Mouse (Mus musculus): ENCODE results near the gene Dnaic1. TPM values are rescaled to one million over a fixed set of nuclear protein-coding genes. Genes with fewer than 3 reads are reported as not detected.
"Not testable (repeated sequence)": the region's sequence is repeated elsewhere in the genome, so short reads cannot be mapped to it uniquely, and the experiment has no call there.

Gene Dnaic1
- polyA plus RNA-seq, 1 experiment, result not detected

- WGBS, result 77% methylated on average over 19 of the region's 19 CpGs
- H3K27ac ChIP-seq (ENCODE audit: insufficient read depth, low read depth, low read length), result no peak overlapping the region
- H3K4me1 ChIP-seq (ENCODE audit: control insufficient read depth, insufficient read depth, low read length), result peaks cover 35% of the 10 kb centered on the region
- no peak overlapping the region for H3K4me3 ChIP-seq (ENCODE audit: insufficient read depth, low read depth, low read length)
- TF ChIP-seq POLR2A (IDR thresholded peaks at IDR 0.05; ENCODE audit: insufficient read depth, low read depth, low read length) (no peak), CTCF (IDR thresholded peaks at IDR 0.05; ENCODE audit: insufficient read depth, low read depth, low read length) (no peak)
These were observed 103.6 kb downstream of the Dnaic1 start for GRCm38 (mm10) chr4:41673186-41673585.

- 46% methylated on average over 17 of the region's 17 CpGs for WGBS
- H3K4me1 ChIP-seq (ENCODE audit: control insufficient read depth, insufficient read depth, low read length), result peaks cover 48% of the 10 kb centered on the region
- no peak overlapping the region for H3K4me3 ChIP-seq (ENCODE audit: insufficient read depth, low read depth, low read length)
- TF ChIP-seq POLR2A (IDR thresholded peaks at IDR 0.05; ENCODE audit: insufficient read depth, low read depth, low read length) (no peak), CTCF (IDR thresholded peaks at IDR 0.05; ENCODE audit: insufficient read depth, low read depth, low read length) (no peak)
- H3K27ac ChIP-seq (ENCODE audit: insufficient read depth, low read depth, low read length), result no peak overlapping the region
These were observed 106.9 kb downstream of the Dnaic1 start for GRCm38 (mm10) chr4:41676248-41677005.

GRCm38 (mm10) chr4:41677006-41677629, 107.5 kb downstream of the Dnaic1 start:
- H3K27ac ChIP-seq (ENCODE audit: insufficient read depth, low read depth, low read length), result no peak overlapping the region
- 45% methylated on average over 13 of the region's 13 CpGs for WGBS

GRCm38 (mm10) chr4:41678863-41679262, 109.3 kb downstream of the Dnaic1 start:
- TF ChIP-seq CTCF (IDR thresholded peaks at IDR 0.05; ENCODE audit: insufficient read depth, low read depth, low read length) (no peak), POLR2A (IDR thresholded peaks at IDR 0.05; ENCODE audit: insufficient read depth, low read depth, low read length) (no peak)
- WGBS, result 83% methylated on average over 6 of the region's 6 CpGs
- no peak overlapping the region for H3K27ac ChIP-seq (ENCODE audit: insufficient read depth, low read depth, low read length)
- peaks cover 48% of the 10 kb centered on the region for H3K4me1 ChIP-seq (ENCODE audit: control insufficient read depth, insufficient read depth, low read length)
- no peak overlapping the region for H3K4me3 ChIP-seq (ENCODE audit: insufficient read depth, low read depth, low read length)

More at GRCm38 (mm10) chr4:41677006-41677629, 107.5 kb downstream of the Dnaic1 start:
- TF ChIP-seq CTCF (IDR thresholded peaks at IDR 0.05; ENCODE audit: insufficient read depth, low read depth, low read length), result no peak
- no peak for TF ChIP-seq POLR2A (IDR thresholded peaks at IDR 0.05; ENCODE audit: insufficient read depth, low read depth, low read length)
- Histone ChIP-seq H3K4me1 (ENCODE audit: control insufficient read depth, insufficient read depth, low read length) (peaks cover 49% of the 10 kb centered on the region), H3K4me3 (ENCODE audit: insufficient read depth, low read depth, low read length) (no peak overlapping the region)

- WGBS, result 6% methylated on average over 2 of the region's 2 CpGs
- Histone ChIP-seq H3K27ac (ENCODE audit: insufficient read depth, low read depth, low read length) (no peak overlapping the region), H3K4me3 (ENCODE audit: insufficient read depth, low read depth, low read length) (no peak overlapping the region), H3K4me1 (ENCODE audit: control insufficient read depth, insufficient read depth, low read length) (peaks cover 51% of the 10 kb centered on the region)
- TF ChIP-seq POLR2A (IDR thresholded peaks at IDR 0.05; ENCODE audit: insufficient read depth, low read depth, low read length), result no peak
- TF ChIP-seq CTCF (IDR thresholded peaks at IDR 0.05; ENCODE audit: insufficient read depth, low read depth, low read length), result no peak
These were observed 109.7 kb downstream of the Dnaic1 start for GRCm38 (mm10) chr4:41679291-41679690.

- Histone ChIP-seq H3K4me1 (ENCODE audit: control insufficient read depth, insufficient read depth, low read length) (peaks cover 52% of the 10 kb centered on the region), H3K27ac (ENCODE audit: insufficient read depth, low read depth, low read length) (no peak overlapping the region), H3K4me3 (ENCODE audit: insufficient read depth, low read depth, low read length) (no peak overlapping the region)
- WGBS, result 40% methylated on average over 4 of the region's 4 CpGs
- TF ChIP-seq CTCF (IDR thresholded peaks at IDR 0.05; ENCODE audit: insufficient read depth, low read depth, low read length), result no peak
- no peak for TF ChIP-seq POLR2A (IDR thresholded peaks at IDR 0.05; ENCODE audit: insufficient read depth, low read depth, low read length)
These were observed 111.6 kb downstream of the Dnaic1 start for GRCm38 (mm10) chr4:41681176-41681575.

GRCm38 (mm10) chr4:41681947-41682346, 112.4 kb downstream of the Dnaic1 start:
- WGBS, result 71% methylated on average over 10 of the region's 10 CpGs
- no peak overlapping the region for H3K27ac ChIP-seq (ENCODE audit: insufficient read depth, low read depth, low read length)
- no peak overlapping the region for H3K4me3 ChIP-seq (ENCODE audit: insufficient read depth, low read depth, low read length)
- H3K4me1 ChIP-seq (ENCODE audit: control insufficient read depth, insufficient read depth, low read length), result peaks cover 44% of the 10 kb centered on the region
- no peak for TF ChIP-seq CTCF (IDR thresholded peaks at IDR 0.05; ENCODE audit: insufficient read depth, low read depth, low read length)
- TF ChIP-seq POLR2A (IDR thresholded peaks at IDR 0.05; ENCODE audit: insufficient read depth, low read depth, low read length), result no peak

GRCm38 (mm10) chr4:41682789-41683188, 113.2 kb downstream of the Dnaic1 start:
- TF ChIP-seq POLR2A (IDR thresholded peaks at IDR 0.05; ENCODE audit: insufficient read depth, low read depth, low read length), result no peak
- 54% methylated on average over 6 of the region's 6 CpGs for WGBS
- Histone ChIP-seq H3K27ac (ENCODE audit: insufficient read depth, low read depth, low read length) (0 out of 2 replicates have a peak overlapping the region, but pooled peaks have one; percentile 70), H3K4me1 (ENCODE audit: control insufficient read depth, insufficient read depth, low read length) (peaks cover 36% of the 10 kb centered on the region), H3K4me3 (ENCODE audit: insufficient read depth, low read depth, low read length) (no peak overlapping the region)

- not testable (repeated sequence) for H3K27ac ChIP-seq (ENCODE audit: insufficient read depth, low read depth, low read length)
- Histone ChIP-seq H3K4me3 (ENCODE audit: insufficient read depth, low read depth, low read length) (peak overlapping the region; percentile 29), H3K4me1 (ENCODE audit: control insufficient read depth, insufficient read depth, low read length) (peaks cover 35% of the 10 kb centered on the region)
- WGBS, result 0% methylated on average over 10 of the region's 27 CpGs
These were observed 113.7 kb downstream of the Dnaic1 start for GRCm38 (mm10) chr4:41683303-41683702.

GRCm38 (mm10) chr4:41684131-41684930, 114.8 kb downstream of the Dnaic1 start:
- WGBS, result 11% methylated on average over 25 of the region's 27 CpGs
- 0 out of 2 replicates have a peak overlapping the region, but pooled peaks have one; percentile 20 for H3K27ac ChIP-seq (ENCODE audit: insufficient read depth, low read depth, low read length)
- peaks cover 33% of the 10 kb centered on the region for H3K4me1 ChIP-seq (ENCODE audit: control insufficient read depth, insufficient read depth, low read length)
- peak overlapping the region; percentile 18 for H3K4me3 ChIP-seq (ENCODE audit: insufficient read depth, low read depth, low read length)

- not testable (repeated sequence) for H3K4me3 ChIP-seq (ENCODE audit: insufficient read depth, low read depth, low read length); H3K27ac ChIP-seq (ENCODE audit: insufficient read depth, low read depth, low read length)
- WGBS, result 2% methylated on average over 13 of the region's 14 CpGs
- H3K4me1 ChIP-seq (ENCODE audit: control insufficient read depth, insufficient read depth, low read length), result peaks cover 27% of the 10 kb centered on the region
These were observed 115.4 kb downstream of the Dnaic1 start for GRCm38 (mm10) chr4:41684931-41685453.

GRCm38 (mm10) chr4:41685882-41686492, 116.4 kb downstream of the Dnaic1 start:
- H3K4me3 ChIP-seq (ENCODE audit: insufficient read depth, low read depth, low read length); H3K27ac ChIP-seq (ENCODE audit: insufficient read depth, low read depth, low read length): not testable (repeated sequence)
- H3K4me1 ChIP-seq (ENCODE audit: control insufficient read depth, insufficient read depth, low read length), result peaks cover 22% of the 10 kb centered on the region
- 54% methylated on average over 10 of the region's 10 CpGs for WGBS
